Mouse (Mus musculus) kidney, postnatal 14 days (tissue): ENCODE results near the gene Pde9a.
"Not testable (repeated sequence)": the region's sequence is repeated elsewhere in the genome, so short reads cannot be mapped to it uniquely, and the experiment has no call there.

Source experiments
- DNase-seq: peaks from one replicate; pipeline ENCODE4 v3.0.0; 2022; ENCODE audit warnings: mixed read lengths

The Pde9a gene

GRCm38 (mm10) chr17:31385671-31386665, at the start of gene Pde9a:
Gene Pde9a, plus strand, starts transcription at chr17:31386210.
- DNase-seq: peak; percentile 89

- no peak for DNase-seq
Measured at GRCm38 (mm10) chr17:31339769-31340168, 46.2 kb upstream of the Pde9a start.

- DNase-seq: no peak
Measured at GRCm38 (mm10) chr17:31342191-31342590, 43.8 kb upstream of the Pde9a start.

- peak; percentile 75 for DNase-seq
Measured at GRCm38 (mm10) chr17:31344172-31344801, 41.7 kb upstream of the Pde9a start.

- DNase-seq: peak; percentile 50
Measured at GRCm38 (mm10) chr17:31344816-31345215, 41.2 kb upstream of the Pde9a start.

GRCm38 (mm10) chr17:31348129-31348528, 37.9 kb upstream of the Pde9a start:
- DNase-seq: no peak

- no peak for DNase-seq
Measured at GRCm38 (mm10) chr17:31349388-31349787, 36.6 kb upstream of the Pde9a start.

- DNase-seq: no peak
Measured at GRCm38 (mm10) chr17:31351984-31352383, 34.0 kb upstream of the Pde9a start.

GRCm38 (mm10) chr17:31353255-31353654, 32.8 kb upstream of the Pde9a start:
- no peak for DNase-seq

GRCm38 (mm10) chr17:31354684-31355083, 31.3 kb upstream of the Pde9a start:
- DNase-seq: not testable (repeated sequence)

GRCm38 (mm10) chr17:31355792-31356502, 30.1 kb upstream of the Pde9a start:
- DNase-seq: no peak

- no peak for DNase-seq
Measured at GRCm38 (mm10) chr17:31360582-31360981, 25.4 kb upstream of the Pde9a start.

- no peak for DNase-seq
Measured at GRCm38 (mm10) chr17:31365586-31366166, 20.3 kb upstream of the Pde9a start.

GRCm38 (mm10) chr17:31370221-31370620, 15.8 kb upstream of the Pde9a start:
- DNase-seq: no peak

- no peak for DNase-seq
Measured at GRCm38 (mm10) chr17:31370931-31371330, 15.1 kb upstream of the Pde9a start.

- peak; percentile 77 for DNase-seq
Measured at GRCm38 (mm10) chr17:31377961-31378360, 8.0 kb upstream of the Pde9a start.

- no peak for DNase-seq
Measured at GRCm38 (mm10) chr17:31378361-31378761, 7.6 kb upstream of the Pde9a start.

GRCm38 (mm10) chr17:31379086-31379485, 6.9 kb upstream of the Pde9a start:
- no peak for DNase-seq

GRCm38 (mm10) chr17:31379863-31380262, 6.1 kb upstream of the Pde9a start:
- no peak for DNase-seq

GRCm38 (mm10) chr17:31383320-31383719, 2.7 kb upstream of the Pde9a start:
- peak; percentile 67 for DNase-seq

GRCm38 (mm10) chr17:31384968-31385627, 912 bp upstream of the Pde9a start:
- DNase-seq: peak; percentile 28

- DNase-seq: peak; percentile 40
Measured at GRCm38 (mm10) chr17:31386766-31387275, 811 bp downstream of the Pde9a start.
